Mouse (Mus musculus) adrenal gland, adult 10 weeks (tissue): ENCODE data around the gene Gm13279. TPM values are rescaled to one million over a fixed set of nuclear protein-coding genes. Genes with fewer than 3 reads are reported as not detected.

Experiments
- polyA plus RNA-seq: library from polyadenylated mRNA; stranded (reverse); fragments of 350-450 nt; fragmentation: Illumina TruSeq; extraction: RNeasy Lipid Tissue Mini Kit (QIAGEN cat#74804); gene quantifications from one replicate; pipeline ENCODE4 v1.2.3, GENCODE M21; 2014; ENCODE audit warnings: low read depth, low replicate concordance

Gm13279 gene
- not detected for polyA plus RNA-seq

DNA sequence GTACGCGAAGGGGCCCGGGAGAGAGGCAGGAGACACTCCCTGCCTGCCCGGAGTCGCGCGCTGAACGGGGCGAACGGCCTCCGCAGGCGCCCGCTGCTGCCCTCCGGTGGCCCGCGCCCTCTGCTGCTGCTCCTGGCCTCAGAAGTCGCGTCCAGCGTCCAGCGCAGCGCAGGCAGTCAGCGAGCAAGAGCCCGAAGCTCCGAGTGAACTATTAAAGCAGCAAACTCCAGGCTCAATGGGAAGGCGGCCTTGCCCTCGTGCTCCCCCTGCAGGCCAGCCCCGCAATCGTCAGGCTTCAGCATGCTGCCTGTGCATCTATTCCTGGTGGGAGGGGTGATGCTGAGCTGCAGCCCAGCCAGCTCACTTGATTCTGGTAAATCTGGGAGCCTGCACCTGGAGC, at the start of gene Gm13279:
Gene Gm13279, plus strand, starts transcription at position 301 of the 400 bp plus-strand sequence.

DNA sequence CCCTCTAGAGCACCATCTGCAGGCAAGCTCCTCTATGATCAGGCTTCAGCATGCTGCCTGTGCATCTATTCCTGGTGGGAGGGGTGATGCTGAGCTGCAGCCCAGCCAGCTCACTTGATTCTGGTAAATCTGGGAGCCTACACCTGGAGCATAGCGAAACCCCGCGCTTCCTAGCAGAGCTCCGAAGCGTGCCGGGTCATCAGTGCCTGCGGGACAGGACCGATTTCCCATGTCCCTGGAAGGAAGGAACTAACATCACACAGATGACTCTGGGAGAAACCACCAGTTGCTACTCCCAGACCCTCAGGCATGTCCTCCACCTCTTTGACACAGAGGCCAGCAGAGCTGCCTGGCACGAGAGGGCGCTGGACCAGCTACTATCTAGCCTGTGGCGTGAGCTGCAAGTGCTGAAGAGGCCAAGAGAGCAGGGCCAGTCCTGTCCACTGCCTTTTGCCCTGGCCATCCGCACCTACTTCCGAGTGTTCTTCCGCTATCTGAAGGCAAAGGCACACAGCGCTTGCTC, 42.3 kb upstream of the Gm13279 start, which contains the start of gene Gm13271:
Gene Gm13271, plus strand, starts transcription at position 51 of the 523 bp plus-strand sequence.

DNA sequence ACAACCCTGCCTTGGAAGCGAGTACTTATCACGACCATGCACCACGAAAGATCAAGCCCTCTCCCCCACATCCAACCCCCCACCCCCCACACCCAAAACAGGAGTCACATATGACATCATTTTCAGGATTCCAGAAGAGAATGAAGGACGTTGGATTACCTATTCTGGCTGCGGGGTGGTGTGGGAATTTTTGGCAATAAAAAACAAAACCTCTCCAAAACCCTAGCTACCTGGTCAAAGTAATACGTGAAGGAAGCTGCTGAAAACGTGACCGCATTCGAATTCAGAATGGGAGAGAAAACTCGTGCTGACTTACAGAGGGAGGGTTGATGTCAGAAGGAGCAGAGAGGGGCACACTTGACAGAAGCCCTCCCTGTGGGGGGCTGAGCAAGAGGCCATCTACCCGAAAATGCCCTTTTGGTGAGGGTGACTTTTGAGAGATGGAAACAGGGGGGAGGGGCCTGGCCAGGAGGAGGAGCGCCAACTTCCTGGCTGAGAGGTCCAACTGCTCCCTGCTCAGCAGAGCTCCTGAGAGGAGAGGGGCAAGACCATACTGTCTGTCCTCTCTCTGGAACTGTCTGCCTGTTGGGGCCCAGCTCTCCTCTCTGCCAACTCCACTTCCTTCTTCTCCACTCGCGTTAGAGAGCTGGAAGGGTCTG, 37.5 kb upstream of the Gm13279 start, which contains the start of gene Gm13283:
Gene Gm13283, plus strand, starts transcription at position 510 of the 659 bp plus-strand sequence.

DNA sequence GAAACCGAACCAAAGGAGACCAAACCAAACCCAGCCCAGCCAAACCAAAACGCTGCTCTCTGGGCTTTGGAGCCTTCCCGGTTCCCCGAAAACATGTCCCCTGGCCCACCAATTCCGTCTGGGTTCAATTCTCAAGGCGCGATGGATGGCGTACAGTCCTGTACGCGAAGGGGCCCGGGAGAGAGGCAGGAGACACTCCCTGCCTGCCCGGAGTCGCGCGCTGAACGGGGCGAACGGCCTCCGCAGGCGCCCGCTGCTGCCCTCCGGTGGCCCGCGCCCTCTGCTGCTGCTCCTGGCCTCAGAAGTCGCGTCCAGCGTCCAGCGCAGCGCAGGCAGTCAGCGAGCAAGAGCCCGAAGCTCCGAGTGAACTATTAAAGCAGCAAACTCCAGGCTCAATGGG, 23.7 kb upstream of the Gm13279 start, which contains the start of gene Gm13290:
Gene Gm13290, plus strand, starts transcription at position 301 of the 400 bp plus-strand sequence.

GRCm38 (mm10) chr4:88776622-88777021, 20.6 kb upstream of the Gm13279 start, which contains the start of gene Gm13289:
Gene Gm13289, plus strand, starts transcription at chr4:88776922.

GRCm38 (mm10) chr4:88779550-88779949, 17.6 kb upstream of the Gm13279 start, which contains the start of gene Gm13272:
Gene Gm13272, plus strand, starts transcription at chr4:88779850.

GRCm38 (mm10) chr4:88781831-88782230, 15.4 kb upstream of the Gm13279 start, which contains the start of gene Ifnz:
Gene Ifnz, plus strand, starts transcription at chr4:88782131.

GRCm38 (mm10) chr4:88785409-88785808, 11.8 kb upstream of the Gm13279 start, which contains the start of gene Gm13276:
Gene Gm13276, plus strand, starts transcription at chr4:88785709.

DNA sequence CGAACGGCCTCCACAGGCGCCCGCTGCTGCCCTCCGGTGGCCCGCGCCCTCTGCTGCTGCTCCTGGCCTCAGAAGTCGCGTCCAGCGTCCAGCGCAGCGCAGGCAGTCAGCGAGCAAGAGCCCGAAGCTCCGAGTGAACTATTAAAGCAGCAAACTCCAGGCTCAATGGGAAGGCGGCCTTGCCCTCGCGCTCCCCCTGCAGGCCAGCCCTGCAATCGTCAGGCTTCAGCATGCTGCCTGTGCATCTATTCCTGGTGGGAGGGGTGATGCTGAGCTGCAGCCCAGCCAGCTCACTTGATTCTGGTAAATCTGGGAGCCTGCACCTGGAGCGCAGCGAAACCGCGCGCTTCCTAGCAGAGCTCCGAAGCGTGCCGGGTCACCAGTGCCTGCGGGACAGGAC, 8.8 kb upstream of the Gm13279 start, which contains the start of gene Gm13277:
Gene Gm13277, plus strand, starts transcription at position 231 of the 400 bp plus-strand sequence.

DNA sequence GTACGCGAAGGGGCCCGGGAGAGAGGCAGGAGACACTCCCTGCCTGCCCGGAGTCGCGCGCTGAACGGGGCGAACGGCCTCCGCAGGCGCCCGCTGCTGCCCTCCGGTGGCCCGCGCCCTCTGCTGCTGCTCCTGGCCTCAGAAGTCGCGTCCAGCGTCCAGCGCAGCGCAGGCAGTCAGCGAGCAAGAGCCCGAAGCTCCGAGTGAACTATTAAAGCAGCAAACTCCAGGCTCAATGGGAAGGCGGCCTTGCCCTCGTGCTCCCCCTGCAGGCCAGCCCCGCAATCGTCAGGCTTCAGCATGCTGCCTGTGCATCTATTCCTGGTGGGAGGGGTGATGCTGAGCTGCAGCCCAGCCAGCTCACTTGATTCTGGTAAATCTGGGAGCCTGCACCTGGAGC, 5.9 kb upstream of the Gm13279 start, which contains the start of gene Gm13278:
Gene Gm13278, plus strand, starts transcription at position 301 of the 400 bp plus-strand sequence.

GRCm38 (mm10) chr4:88793936-88794675, 3.1 kb upstream of the Gm13279 start, which contains the start of gene Gm13275:
Gene Gm13275, plus strand, starts transcription at chr4:88794487.

DNA sequence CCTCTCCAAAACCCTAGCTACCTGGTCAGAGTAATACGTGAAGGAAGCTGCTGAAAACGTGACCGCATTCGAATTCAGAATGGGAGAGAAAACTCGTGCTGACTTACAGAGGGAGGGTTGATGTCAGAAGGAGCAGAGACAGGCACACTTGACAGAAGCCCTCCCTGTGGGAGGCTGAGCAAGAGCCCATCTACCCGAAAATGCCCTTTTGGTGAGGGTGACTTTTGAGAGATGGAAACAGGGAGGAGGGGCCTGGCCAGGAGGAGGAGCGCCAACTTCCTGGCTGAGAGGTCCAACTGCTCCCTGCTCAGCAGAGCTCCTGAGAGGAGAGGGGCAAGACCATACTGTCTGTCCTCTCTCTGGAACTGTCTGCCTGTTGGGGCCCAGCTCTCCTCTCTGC, 2.2 kb downstream of the Gm13279 start, which contains the start of gene Gm13285:
Gene Gm13285, plus strand, starts transcription at position 301 of the 400 bp plus-strand sequence.

GRCm38 (mm10) chr4:88802954-88803353, 5.8 kb downstream of the Gm13279 start, which contains the start of gene Gm13287:
Gene Gm13287, plus strand, starts transcription at chr4:88803254.

DNA sequence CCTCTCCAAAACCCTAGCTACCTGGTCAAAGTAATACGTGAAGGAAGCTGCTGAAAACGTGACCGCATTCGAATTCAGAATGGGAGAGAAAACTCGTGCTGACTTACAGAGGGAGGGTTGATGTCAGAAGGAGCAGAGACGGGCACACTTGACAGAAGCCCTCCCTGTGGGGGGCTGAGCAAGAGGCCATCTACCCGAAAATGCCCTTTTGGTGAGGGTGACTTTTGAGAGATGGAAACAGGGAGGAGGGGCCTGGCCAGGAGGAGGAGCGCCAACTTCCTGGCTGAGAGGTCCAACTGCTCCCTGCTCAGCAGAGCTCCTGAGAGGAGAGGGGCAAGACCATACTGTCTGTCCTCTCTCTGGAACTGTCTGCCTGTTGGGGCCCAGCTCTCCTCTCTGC, 8.0 kb downstream of the Gm13279 start, which contains the start of gene Gm13288:
Gene Gm13288, plus strand, starts transcription at position 301 of the 400 bp plus-strand sequence.

DNA sequence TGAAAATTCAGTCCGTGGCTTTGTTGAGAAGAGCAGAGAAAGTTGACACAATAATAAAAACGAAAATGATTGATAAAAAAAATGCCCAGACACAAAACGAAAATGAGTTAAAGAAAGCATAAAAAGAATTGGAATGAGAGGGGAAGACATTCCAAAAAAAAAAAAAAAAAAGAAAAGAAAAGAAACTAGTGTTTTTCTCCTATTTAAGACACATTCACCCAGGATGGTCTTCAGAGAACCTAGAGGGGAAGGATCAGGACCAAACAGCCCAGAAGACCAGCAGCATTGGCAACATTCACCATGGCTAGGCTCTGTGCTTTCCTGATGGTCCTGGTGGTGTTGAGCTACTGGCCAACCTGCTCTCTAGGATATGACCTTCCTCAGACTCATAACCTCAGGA, 18.7 kb downstream of the Gm13279 start, which contains the start of gene Ifna7:
Gene Ifna7, plus strand, starts transcription at position 301 of the 400 bp plus-strand sequence.

DNA sequence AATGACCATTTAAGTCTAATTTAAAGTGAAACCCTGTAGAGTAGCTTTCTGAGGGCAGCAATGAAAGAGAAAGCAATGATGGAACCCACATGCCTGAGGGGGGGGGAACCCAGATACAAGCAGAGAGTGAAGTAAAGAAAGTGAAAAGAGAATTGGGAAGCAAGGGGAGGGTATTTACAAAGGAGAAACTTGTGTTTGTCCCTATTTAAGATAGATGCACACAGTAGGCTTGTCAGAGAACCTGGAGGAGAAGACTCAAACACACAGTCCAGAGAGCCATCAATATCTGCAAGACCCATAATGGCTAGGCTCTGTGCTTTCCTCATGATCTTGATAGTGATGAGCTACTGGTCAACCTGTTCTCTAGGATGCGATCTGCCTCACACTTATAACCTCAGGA, 22.5 kb downstream of the Gm13279 start, which contains the start of gene Ifna11:
Gene Ifna11, plus strand, starts transcription at position 301 of the 400 bp plus-strand sequence.

GRCm38 (mm10) chr4:88827116-88827515, 29.9 kb downstream of the Gm13279 start, which contains the start of gene Ifna6:
Gene Ifna6, plus strand, starts transcription at chr4:88827416.

GRCm38 (mm10) chr4:88835225-88835624, 38.0 kb downstream of the Gm13279 start, which contains the start of gene Ifna5:
Gene Ifna5, plus strand, starts transcription at chr4:88835525.

DNA sequence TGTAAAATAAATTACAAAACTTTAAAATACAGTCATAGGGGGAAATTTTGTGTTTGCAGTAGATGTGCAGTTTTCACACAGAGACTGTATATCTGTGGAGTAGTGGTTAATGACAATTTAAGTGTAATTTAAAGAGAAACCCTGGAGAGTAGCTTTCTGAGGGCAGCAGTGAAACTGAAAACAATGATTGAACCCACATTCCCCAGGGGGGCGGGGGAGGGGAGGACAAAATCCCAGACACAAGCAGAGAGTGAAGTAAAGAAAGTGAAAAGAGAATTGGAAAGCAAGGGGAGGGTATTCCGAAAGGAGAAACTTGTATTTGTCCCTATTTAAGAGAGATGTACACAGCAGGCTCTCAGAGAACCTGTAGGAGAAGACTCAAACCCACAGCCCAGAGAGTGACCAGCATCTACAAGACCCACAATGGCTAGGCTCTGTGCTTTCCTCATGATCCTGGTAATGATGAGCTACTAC, 44.3 kb downstream of the Gm13279 start, which contains the start of gene Ifna4:
Gene Ifna4, plus strand, starts transcription at position 424 of the 474 bp plus-strand sequence.

